ENCODE assay signal across 8 mouse cellular contexts in genomic region chr13:107891946-107892345, GRCm38 (mm10).
DNase-seq lines count a peak whose midpoint lies in the region; ATAC-seq and TF ChIP-seq lines count a peak whose summit lies in the region.

No protein-coding gene starts in this region.

- no peak for TF ChIP-seq CTCF in small intestine, adult 2 months (IDR thresholded peaks at IDR 0.05; ENCODE audit: extremely low read depth, insufficient read length, insufficient replicate concordance, low read depth, low read length)

- H3K27ac ChIP-seq in lung, embryonic 16.5 days (ENCODE audit: low read length), result peak overlapping the region; percentile 100
- 0 out of 2 replicates have a peak overlapping the region, but pooled peaks have one; percentile 97 for H3K27ac ChIP-seq in forebrain, embryonic 10.5 days
- 0 out of 2 replicates have a peak overlapping the region, but pooled peaks have one; percentile 96 for H3K27ac ChIP-seq in limb, embryonic 10.5 days
- H3K27ac ChIP-seq in small intestine, adult 2 months (ENCODE audit: insufficient read depth, low read depth, low read length), result no peak overlapping the region

- peak overlapping the region; percentile 89 for H3K4me2 ChIP-seq in lung, embryonic 16.5 days (ENCODE audit: low read depth, low read length)

- ATAC-seq in lung, embryonic 16.5 days (ENCODE audit: low read depth), result no peak
- ATAC-seq in inflammation-experienced regulatory T-cells, adult 6 months, result no peak

- no peaks in the 10 kb centered on the region for H3K9me3 ChIP-seq in lung, embryonic 16.5 days (ENCODE audit: control insufficient read depth, low read length)
- H3K9me3 ChIP-seq in forebrain, embryonic 10.5 days, result no peaks in the 10 kb centered on the region
- H3K9me3 ChIP-seq in limb, embryonic 10.5 days (replicated peaks), result no peaks in the 10 kb centered on the region

- 6% methylated on average over 11 of the region's 11 CpGs for WGBS in lung, embryonic 16.5 days
- 16% methylated on average over 11 of the region's 11 CpGs for WGBS in forebrain, embryonic 10.5 days
- WGBS in limb, embryonic 10.5 days, result 18% methylated on average over 11 of the region's 11 CpGs
- 9% methylated on average over 11 of the region's 11 CpGs for WGBS in small intestine, adult 2 months

- H3K36me3 ChIP-seq in lung, embryonic 16.5 days (ENCODE audit: control insufficient read depth, insufficient read depth, low read length), result no peaks in the 10 kb centered on the region
- H3K36me3 ChIP-seq in forebrain, embryonic 10.5 days (replicated peaks), result no peaks in the 10 kb centered on the region
- H3K36me3 ChIP-seq in limb, embryonic 10.5 days, result no peaks in the 10 kb centered on the region
- H3K36me3 ChIP-seq in small intestine, adult 2 months (ENCODE audit: control insufficient read depth, insufficient read depth, low read length), result no peaks in the 10 kb centered on the region

- TF ChIP-seq POLR2A in small intestine, adult 2 months (IDR thresholded peaks at IDR 0.05; ENCODE audit: low read depth, low read length), result no peak

- no peak for DNase-seq in lung, postnatal 14 days
- DNase-seq in forebrain, embryonic 10.5 days (ENCODE audit: extremely low spot score, low spot score), result no peak
- DNase-seq in limb, embryonic 10.5 days (ENCODE audit: low spot score), result no peak
- no peak for DNase-seq in thymus, adult 18-20 months
- DNase-seq in layer of hippocampus, postnatal 14 days (ENCODE audit: low spot score in 2 of 2), result no peak

- no peaks in the 10 kb centered on the region for H3K27me3 ChIP-seq in lung, embryonic 16.5 days (ENCODE audit: control insufficient read depth, insufficient read depth, low read depth, low read length)
- H3K27me3 ChIP-seq in forebrain, embryonic 10.5 days (ENCODE audit: poor library complexity, severe bottlenecking), result peaks cover 31% of the 10 kb centered on the region
- H3K27me3 ChIP-seq in limb, embryonic 10.5 days (ENCODE audit: low read depth, poor library complexity, severe bottlenecking), result peaks cover 22% of the 10 kb centered on the region
- H3K27me3 ChIP-seq in small intestine, adult 2 months (ENCODE audit: control insufficient read depth, insufficient read depth, low read length), result peaks cover 7% of the 10 kb centered on the region; the same call in 1 of the 2 replicates

- H3K4me3 ChIP-seq in lung, embryonic 16.5 days (ENCODE audit: low read length), result peak overlapping the region; percentile 87
- peak overlapping the region; percentile 93 for H3K4me3 ChIP-seq in forebrain, embryonic 10.5 days
- H3K4me3 ChIP-seq in limb, embryonic 10.5 days, result peak overlapping the region; percentile 97
- peak overlapping the region; percentile 77; the same call in 1 of the 2 replicates for H3K4me3 ChIP-seq in small intestine, adult 2 months (ENCODE audit: low read depth, low read length)

- peak overlapping the region; percentile 95 for H3K9ac ChIP-seq in lung, embryonic 16.5 days (ENCODE audit: low read length)

- peaks cover 13% of the 10 kb centered on the region for H3K4me1 ChIP-seq in lung, embryonic 16.5 days (replicated peaks; ENCODE audit: control insufficient read depth, insufficient read depth, low read length)
- peaks cover 29% of the 10 kb centered on the region for H3K4me1 ChIP-seq in forebrain, embryonic 10.5 days
- peaks cover 29% of the 10 kb centered on the region for H3K4me1 ChIP-seq in limb, embryonic 10.5 days
- H3K4me1 ChIP-seq in small intestine, adult 2 months (ENCODE audit: control insufficient read depth, insufficient read depth, insufficient read length, low read length), result no peaks in the 10 kb centered on the region
